Comparison of ENCODE assay signal across 8 mouse cellular contexts in the genomic region with DNA sequence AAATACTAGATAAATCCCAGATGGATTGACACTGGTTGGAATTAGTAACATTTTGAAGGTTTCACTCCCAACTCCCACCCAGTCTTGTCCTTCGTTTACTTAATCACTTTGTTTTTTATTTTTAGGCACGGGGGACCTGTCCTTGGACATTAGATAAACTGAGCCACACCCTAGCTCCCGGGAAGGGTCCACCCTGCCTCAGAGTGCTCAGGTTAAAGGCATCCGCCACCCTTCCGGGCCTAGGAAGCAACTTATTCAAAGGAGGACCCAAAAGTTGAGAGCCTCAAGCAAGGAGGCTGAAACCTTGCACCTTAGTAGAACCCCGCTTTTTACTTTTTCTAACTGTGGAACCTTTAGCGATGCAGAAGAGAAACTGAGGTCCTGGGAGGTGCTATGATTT. TPM values are rescaled to one million over a fixed set of nuclear protein-coding genes. Genes with fewer than 3 reads are reported as not detected.
DNase-seq lines count a peak whose midpoint lies in the region; ATAC-seq and TF ChIP-seq lines count a peak whose summit lies in the region.

No protein-coding gene starts in this region.

- peak overlapping the region; percentile 52 for H3K4me3 ChIP-seq in lung, embryonic 14.5 days (ENCODE audit: low read depth, low read length)
- H3K4me3 ChIP-seq in embryonic facial prominence, embryonic 14.5 days (ENCODE audit: low read depth, low read length), result peak overlapping the region; percentile 55
- peak overlapping the region; percentile 48 for H3K4me3 ChIP-seq in limb, embryonic 11.5 days (ENCODE audit: low read depth, low read length)
- peak overlapping the region; percentile 43 for H3K4me3 ChIP-seq in neural tube, embryonic 15.5 days (replicated peaks)

- H3K36me3 ChIP-seq in lung, embryonic 14.5 days (ENCODE audit: insufficient read depth), result peaks cover 16% of the 10 kb centered on the region
- peaks cover 6% of the 10 kb centered on the region; the same call in 1 of the 2 replicates for H3K36me3 ChIP-seq in embryonic facial prominence, embryonic 14.5 days (ENCODE audit: control insufficient read depth, insufficient read depth, low read length)
- H3K36me3 ChIP-seq in limb, embryonic 11.5 days (ENCODE audit: control insufficient read depth, insufficient read depth, low read length), result 0 out of 2 replicates have a peak, but pooled peaks cover 2% of the 10 kb centered on the region
- H3K36me3 ChIP-seq in neural tube, embryonic 15.5 days, result peaks cover 9% of the 10 kb centered on the region

- no peak for TF ChIP-seq CTCF in lung, embryonic 14.5 days (IDR thresholded peaks at IDR 0.05; ENCODE audit: low read depth)

- no peak for DNase-seq in lung, embryonic 14.5 days
- DNase-seq in lung, postnatal 4 days, result no peak
- DNase-seq in embryonic facial prominence, embryonic 14.5 days (ENCODE audit: low spot score), result no peak
- DNase-seq in limb, embryonic 11.5 days (ENCODE audit: low spot score), result no peak
- no peak for DNase-seq in cerebellum, adult 8-10 months
- no peak for DNase-seq in spleen, adult 18-20 months

- no peaks in the 10 kb centered on the region for H3K9me3 ChIP-seq in lung, embryonic 14.5 days (ENCODE audit: low read depth, low read length)
- H3K9me3 ChIP-seq in embryonic facial prominence, embryonic 14.5 days (ENCODE audit: control insufficient read depth, low read length), result no peaks in the 10 kb centered on the region
- H3K9me3 ChIP-seq in limb, embryonic 11.5 days (ENCODE audit: control insufficient read depth, low read length), result no peaks in the 10 kb centered on the region
- H3K9me3 ChIP-seq in neural tube, embryonic 15.5 days (replicated peaks), result no peaks in the 10 kb centered on the region

- peak overlapping the region; percentile 85 for H3K4me2 ChIP-seq in lung, embryonic 14.5 days
- peak overlapping the region; percentile 83 for H3K4me2 ChIP-seq in embryonic facial prominence, embryonic 14.5 days (ENCODE audit: low read depth, low read length)
- H3K4me2 ChIP-seq in limb, embryonic 11.5 days (ENCODE audit: low read depth, severe bottlenecking), result peak overlapping the region; percentile 66
- peak overlapping the region; percentile 71 for H3K4me2 ChIP-seq in neural tube, embryonic 15.5 days

- peak overlapping the region; percentile 54; the same call in 1 of the 2 replicates for H3K27ac ChIP-seq in lung, embryonic 14.5 days (ENCODE audit: low read depth)
- peak overlapping the region; percentile 70 for H3K27ac ChIP-seq in embryonic facial prominence, embryonic 14.5 days (replicated peaks; ENCODE audit: low read depth, low read length)
- H3K27ac ChIP-seq in limb, embryonic 11.5 days (replicated peaks; ENCODE audit: low read depth, low read length), result no peak overlapping the region
- H3K27ac ChIP-seq in neural tube, embryonic 15.5 days (replicated peaks), result no peak overlapping the region

- H3K27me3 ChIP-seq in lung, embryonic 14.5 days (ENCODE audit: insufficient read depth, low read length), result peaks cover 30% of the 10 kb centered on the region
- peaks cover 37% of the 10 kb centered on the region for H3K27me3 ChIP-seq in embryonic facial prominence, embryonic 14.5 days (replicated peaks; ENCODE audit: control insufficient read depth, insufficient read depth, low read length)
- H3K27me3 ChIP-seq in limb, embryonic 11.5 days (ENCODE audit: control insufficient read depth, insufficient read depth, low read length), result peaks cover 28% of the 10 kb centered on the region
- H3K27me3 ChIP-seq in neural tube, embryonic 15.5 days (replicated peaks), result peaks cover 59% of the 10 kb centered on the region

- WGBS in lung, embryonic 14.5 days, result 11% methylated on average over 7 of the region's 7 CpGs
- WGBS in embryonic facial prominence, embryonic 14.5 days, result 29% methylated on average over 7 of the region's 7 CpGs
- WGBS in limb, embryonic 11.5 days, result 25% methylated on average over 7 of the region's 7 CpGs
- WGBS in neural tube, embryonic 15.5 days, result 25% methylated on average over 7 of the region's 7 CpGs

- no peak for ATAC-seq in lung, embryonic 14.5 days (ENCODE audit: insufficient read depth)
- ATAC-seq in embryonic facial prominence, embryonic 14.5 days (ENCODE audit: low read depth), result no peak
- ATAC-seq in limb, embryonic 11.5 days (ENCODE audit: insufficient number of reproducible peaks, low FRiP score, low TSS enrichment, low read depth), result no peak
- no peak for ATAC-seq in neural tube, embryonic 15.5 days (ENCODE audit: low FRiP score)
- no peak for ATAC-seq in activated CD4-positive, CD25-positive, alpha-beta regulatory T cell, adult 4 months

- peaks cover 3% of the 10 kb centered on the region; the same call in 1 of the 2 replicates for H3K4me1 ChIP-seq in lung, embryonic 14.5 days (ENCODE audit: insufficient read depth)
- H3K4me1 ChIP-seq in embryonic facial prominence, embryonic 14.5 days (ENCODE audit: control insufficient read depth, insufficient read depth, low read length), result peaks cover 7% of the 10 kb centered on the region; the same call in 1 of the 2 replicates
- H3K4me1 ChIP-seq in limb, embryonic 11.5 days (ENCODE audit: control insufficient read depth, insufficient read depth, low read length), result peaks cover 9% of the 10 kb centered on the region; the same call in 1 of the 2 replicates
- H3K4me1 ChIP-seq in neural tube, embryonic 15.5 days, result peaks cover 19% of the 10 kb centered on the region

- peak overlapping the region; percentile 53 for H3K9ac ChIP-seq in lung, embryonic 14.5 days
- peak overlapping the region; percentile 63 for H3K9ac ChIP-seq in embryonic facial prominence, embryonic 14.5 days (ENCODE audit: low read depth, low read length)
- H3K9ac ChIP-seq in limb, embryonic 11.5 days (ENCODE audit: low read length), result peak overlapping the region; percentile 49; the same call in 1 of the 2 replicates
- H3K9ac ChIP-seq in neural tube, embryonic 15.5 days (replicated peaks), result peak overlapping the region; percentile 42; the same call in 1 of the 2 replicates

RNA-seq across cellular contexts. Expression of a gene that starts 2.9 kb away (rescaled TPM):
- 10.4 and 10.6 TPM in 2 replicates for polyA plus RNA-seq in lung, embryonic 14.5 days (2014; fragmentation: Nextera tagmentation; extraction: Ambion mirVana)
- 129 and 135 TPM in 2 replicates for polyA plus RNA-seq in embryonic facial prominence, embryonic 14.5 days (2014; fragmentation: Nextera tagmentation; extraction: Ambion mirVana)
- polyA plus RNA-seq in limb, embryonic 11.5 days (2014; fragmentation: Nextera tagmentation; extraction: Ambion mirVana), result 34.9 and 45.1 TPM in 2 replicates
- polyA plus RNA-seq in neural tube, embryonic 15.5 days (2015; fragmentation: Nextera tagmentation; extraction: Ambion mirVana), result 1.7 and 32.5 TPM in 2 replicates
- 10 to 100 TPM; 10.2 to 22.2 TPM for polyA plus RNA-seq in activated CD4-positive, CD25-positive, alpha-beta regulatory T cell, adult 4 months (2017; shearing (Covaris generic))

RNA-seq across cellular contexts. Expression of a gene that starts 15.0 kb away (rescaled TPM):
- 21.1 and 23.7 TPM in 2 replicates for polyA plus RNA-seq in lung, embryonic 14.5 days (2014; fragmentation: Nextera tagmentation; extraction: Ambion mirVana)
- 17.3 and 18.8 TPM in 2 replicates for polyA plus RNA-seq in embryonic facial prominence, embryonic 14.5 days (2014; fragmentation: Nextera tagmentation; extraction: Ambion mirVana)
- 26.6 and 27.2 TPM in 2 replicates for polyA plus RNA-seq in limb, embryonic 11.5 days (2014; fragmentation: Nextera tagmentation; extraction: Ambion mirVana)
- polyA plus RNA-seq in neural tube, embryonic 15.5 days (2015; fragmentation: Nextera tagmentation; extraction: Ambion mirVana), result 17.0 and 17.2 TPM in 2 replicates
- 1 to 10 TPM; 7.8 to 7.9 TPM for polyA plus RNA-seq in activated CD4-positive, CD25-positive, alpha-beta regulatory T cell, adult 4 months (2017; shearing (Covaris generic))

RNA-seq across cellular contexts. Expression of a gene that starts 24.6 kb away (rescaled TPM):
- polyA plus RNA-seq in lung, embryonic 14.5 days (2014; fragmentation: Nextera tagmentation; extraction: Ambion mirVana), result 8.0 and 8.7 TPM in 2 replicates
- polyA plus RNA-seq in embryonic facial prominence, embryonic 14.5 days (2014; fragmentation: Nextera tagmentation; extraction: Ambion mirVana), result 6.3 and 8.3 TPM in 2 replicates
- 9.0 and 10.3 TPM in 2 replicates for polyA plus RNA-seq in limb, embryonic 11.5 days (2014; fragmentation: Nextera tagmentation; extraction: Ambion mirVana)
- polyA plus RNA-seq in neural tube, embryonic 15.5 days (2015; fragmentation: Nextera tagmentation; extraction: Ambion mirVana), result 5.8 TPM in 2 replicates
- 1 to 10 TPM; 1.1 to 1.7 TPM for polyA plus RNA-seq in activated CD4-positive, CD25-positive, alpha-beta regulatory T cell, adult 4 months (2017; shearing (Covaris generic))

RNA-seq across cellular contexts. Expression of a gene that starts 45.9 kb away (rescaled TPM):
- polyA plus RNA-seq in lung, embryonic 14.5 days (2014; fragmentation: Nextera tagmentation; extraction: Ambion mirVana), result 0.39 TPM in 1 of 2 replicates, not detected in the other
- polyA plus RNA-seq in embryonic facial prominence, embryonic 14.5 days (2014; fragmentation: Nextera tagmentation; extraction: Ambion mirVana), result not detected in 2 replicates
- not detected in 2 replicates for polyA plus RNA-seq in limb, embryonic 11.5 days (2014; fragmentation: Nextera tagmentation; extraction: Ambion mirVana)
- 0.13 and 0.47 TPM in 2 replicates for polyA plus RNA-seq in neural tube, embryonic 15.5 days (2015; fragmentation: Nextera tagmentation; extraction: Ambion mirVana)
- polyA plus RNA-seq in activated CD4-positive, CD25-positive, alpha-beta regulatory T cell, adult 4 months (2017; shearing (Covaris generic)), result not detected

RNA-seq across cellular contexts. Expression of a gene that starts 50.8 kb away (rescaled TPM):
- polyA plus RNA-seq in lung, embryonic 14.5 days (2014; fragmentation: Nextera tagmentation; extraction: Ambion mirVana), result 5.5 and 9.9 TPM in 2 replicates
- 2.1 and 3.7 TPM in 2 replicates for polyA plus RNA-seq in embryonic facial prominence, embryonic 14.5 days (2014; fragmentation: Nextera tagmentation; extraction: Ambion mirVana)
- 2.7 and 4.9 TPM in 2 replicates for polyA plus RNA-seq in limb, embryonic 11.5 days (2014; fragmentation: Nextera tagmentation; extraction: Ambion mirVana)
- 4.3 and 7.0 TPM in 2 replicates for polyA plus RNA-seq in neural tube, embryonic 15.5 days (2015; fragmentation: Nextera tagmentation; extraction: Ambion mirVana)
- 10 to 100 TPM; 25.8 to 28.8 TPM for polyA plus RNA-seq in activated CD4-positive, CD25-positive, alpha-beta regulatory T cell, adult 4 months (2017; shearing (Covaris generic))

Comparison
In these comparisons a context has a peak if more than half of its experiments do, and no peak if none do; other contexts are left out.
1. H3K27ac ChIP-seq: peak in lung, embryonic 14.5 days (single experiment) and embryonic facial prominence, embryonic 14.5 days (single experiment); none in limb, embryonic 11.5 days (single experiment) and neural tube, embryonic 15.5 days (single experiment).
2. Peak in every context shown above with its lines, with median percentiles within 50 percentile points of each other: H3K4me2 ChIP-seq, H3K4me3 ChIP-seq and H3K9ac ChIP-seq.